Mouse (Mus musculus) ES-Bruce4 (cell line): ENCODE results near the gene Srgap3.

Experiments
- CTCF ChIP-seq: IDR thresholded peaks from one replicate; pipeline ENCODE4 v1.8.1; 2011; ENCODE audit warnings: low read depth, low read length
- POLR2A ChIP-seq: IDR thresholded peaks from one replicate; pipeline ENCODE4 v1.8.1; 2011; ENCODE audit warnings: low read length; ENCODE audit not compliant: insufficient read depth

DNA sequence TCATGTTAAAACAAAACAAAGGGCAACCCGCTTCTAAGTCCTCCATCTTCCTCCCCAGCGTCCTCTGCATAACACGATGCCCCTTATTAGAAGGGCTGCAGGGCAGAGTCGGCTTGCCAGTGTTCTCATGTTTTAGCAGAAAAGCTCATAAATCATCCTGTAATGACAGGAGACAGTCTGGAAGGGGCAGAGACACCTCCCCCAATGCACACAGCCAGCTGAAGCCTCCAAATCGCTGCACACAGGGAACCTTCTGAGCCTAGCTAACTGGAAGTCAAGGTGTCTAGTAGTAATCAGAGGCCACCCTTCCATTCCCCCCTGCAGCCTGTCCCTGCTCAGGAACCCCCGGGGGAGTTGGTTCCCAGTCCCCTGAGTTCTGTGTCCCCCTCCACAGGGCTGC, 113.3 kb downstream of the Srgap3 start:
- no peak for TF ChIP-seq CTCF
- no peak for TF ChIP-seq POLR2A
